Mouse (Mus musculus): ENCODE data around the gene Ndufs3.
A peak's percentile ranks its signal among the peaks of the same experiment; 100 is the strongest.

The Ndufs3 gene

DNA sequence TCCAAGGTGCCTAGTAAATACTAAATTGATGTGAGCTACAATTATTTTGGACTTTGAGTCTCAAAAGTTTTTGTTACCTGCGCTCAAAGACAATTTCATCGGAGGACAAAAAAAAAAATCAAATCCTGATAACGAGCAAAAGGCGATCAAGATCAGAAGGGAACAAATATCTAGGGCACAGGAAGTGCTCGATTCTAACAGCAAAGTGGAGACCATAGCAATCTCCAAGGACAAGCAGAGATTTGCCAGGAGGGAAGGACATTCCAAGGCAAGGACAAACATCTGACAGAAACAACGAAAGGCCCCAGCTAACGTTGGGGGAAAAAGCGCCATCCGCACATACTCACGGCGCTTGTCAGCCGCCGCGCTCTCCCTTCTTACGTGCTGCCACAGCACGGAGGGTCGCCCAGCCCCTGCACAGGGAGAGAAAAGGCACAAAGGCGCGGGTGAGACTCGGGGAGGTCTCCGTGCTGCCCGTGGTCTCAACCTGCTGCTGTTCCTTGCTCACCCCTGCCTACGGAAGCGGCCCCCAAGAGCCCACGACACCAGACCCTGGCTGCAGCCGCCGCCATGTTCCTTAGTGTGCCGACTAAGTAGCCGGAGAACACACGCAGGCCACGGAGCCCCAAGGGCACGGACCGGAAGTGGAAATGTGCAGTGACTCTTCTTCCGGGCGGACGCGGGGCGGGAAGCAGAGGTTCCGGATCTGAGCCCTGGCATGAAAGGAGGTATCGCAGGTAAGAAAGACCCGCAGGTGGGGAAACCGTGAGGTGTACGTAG is at the start of gene Ndufs3, which contains the start of gene Kbtbd4:
Gene Ndufs3 (minus strand): TSS at position 752 of the 780 bp plus-strand sequence.
Gene Kbtbd4 (plus strand): TSS at position 665 of the 780 bp plus-strand sequence.
- peak; percentile 91 for DNase-seq (ENCODE audit: low spot score)

DNA sequence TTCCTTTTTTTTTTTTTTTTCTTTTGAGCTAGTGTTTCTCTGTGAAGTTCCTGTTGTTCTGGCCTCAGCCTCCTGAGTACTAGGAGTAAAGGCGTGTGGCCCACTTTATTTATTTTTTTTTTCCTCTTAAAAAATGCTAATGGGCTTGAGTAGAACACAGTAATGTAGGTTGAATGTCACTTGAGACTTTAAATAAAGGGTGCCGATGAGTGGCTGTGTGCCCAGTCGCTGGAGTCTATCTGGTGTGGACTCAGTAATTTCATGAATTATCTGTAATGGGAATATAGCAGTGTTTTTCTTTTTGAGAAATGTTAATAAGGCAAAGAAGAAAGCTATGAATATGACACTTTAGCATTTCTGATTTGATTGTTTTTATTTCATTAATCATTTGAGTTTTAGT is 48.8 kb upstream of the Ndufs3 start:
- peak; percentile 51 for DNase-seq (ENCODE audit: low spot score)

DNA sequence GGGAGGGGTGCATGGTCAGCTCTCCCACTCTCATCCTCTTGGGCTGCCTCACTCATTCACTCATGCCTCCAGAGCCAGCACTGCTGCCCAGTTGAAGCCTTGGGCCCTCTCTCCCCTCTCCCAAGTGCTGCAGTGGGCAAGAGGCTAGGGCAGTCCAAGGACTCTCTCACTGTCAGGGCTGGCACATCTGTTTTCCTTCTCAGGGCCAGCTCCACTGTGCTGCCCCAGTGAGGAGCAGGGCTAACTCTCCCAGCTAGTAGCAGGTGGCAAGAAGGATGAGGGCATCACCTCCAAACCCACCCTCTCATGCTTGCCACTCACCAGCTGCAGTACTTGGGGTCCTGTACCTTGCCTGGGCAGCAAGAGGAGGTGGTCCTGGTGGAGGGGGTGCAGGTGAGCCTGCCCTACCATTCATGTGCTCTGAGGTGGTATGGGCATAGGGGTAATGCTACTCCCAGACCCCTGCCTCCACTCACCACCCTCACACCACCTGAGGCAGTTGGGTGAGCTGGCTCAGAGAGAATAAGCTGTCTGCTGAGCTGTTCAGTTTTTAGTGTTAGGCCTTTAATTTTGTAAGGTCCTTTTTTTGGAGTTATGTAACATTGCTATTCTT is 46.1 kb upstream of the Ndufs3 start:
- no peak for DNase-seq (ENCODE audit: low spot score)

DNA sequence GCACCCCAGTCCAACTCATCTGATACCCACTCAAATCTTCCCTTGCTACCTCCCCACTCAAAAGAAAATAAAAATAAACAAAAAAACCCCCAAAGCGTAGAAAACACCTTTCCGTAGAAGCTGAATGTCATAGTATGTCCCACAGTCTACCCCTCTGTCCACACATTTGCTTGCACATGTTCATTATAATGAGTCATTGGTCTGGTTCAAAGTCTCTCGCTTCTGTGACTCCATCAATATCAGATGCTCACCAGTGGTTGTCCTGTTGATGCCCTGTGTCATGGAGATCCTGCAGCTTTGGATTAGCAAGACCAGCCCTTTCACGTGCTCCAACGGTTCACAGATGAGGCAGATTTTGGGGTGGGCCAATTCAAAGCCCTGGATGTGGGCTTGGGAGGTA is 45.5 kb upstream of the Ndufs3 start:
- DNase-seq (ENCODE audit: low spot score): no peak

DNA sequence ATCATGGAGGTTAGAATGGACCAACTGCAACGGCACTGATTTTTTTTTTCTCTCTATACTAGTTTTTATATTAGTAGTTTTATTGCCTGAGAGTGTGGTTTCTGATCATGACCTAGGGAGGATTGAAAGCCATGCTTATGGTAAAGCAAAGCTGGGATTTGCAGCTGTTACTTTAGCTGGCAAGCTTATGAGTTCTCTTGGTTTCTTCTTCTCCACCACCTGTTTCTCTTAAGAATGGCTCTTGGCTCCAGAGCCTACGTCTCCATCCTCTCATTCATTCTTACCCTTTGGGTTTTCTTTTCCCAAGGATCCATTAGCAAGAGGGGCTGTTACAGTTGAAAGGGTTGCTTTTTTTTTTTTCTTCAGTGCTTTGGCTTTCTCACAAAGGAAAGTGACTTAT is 37.1 kb upstream of the Ndufs3 start:
- DNase-seq (ENCODE audit: low spot score): no peak

DNA sequence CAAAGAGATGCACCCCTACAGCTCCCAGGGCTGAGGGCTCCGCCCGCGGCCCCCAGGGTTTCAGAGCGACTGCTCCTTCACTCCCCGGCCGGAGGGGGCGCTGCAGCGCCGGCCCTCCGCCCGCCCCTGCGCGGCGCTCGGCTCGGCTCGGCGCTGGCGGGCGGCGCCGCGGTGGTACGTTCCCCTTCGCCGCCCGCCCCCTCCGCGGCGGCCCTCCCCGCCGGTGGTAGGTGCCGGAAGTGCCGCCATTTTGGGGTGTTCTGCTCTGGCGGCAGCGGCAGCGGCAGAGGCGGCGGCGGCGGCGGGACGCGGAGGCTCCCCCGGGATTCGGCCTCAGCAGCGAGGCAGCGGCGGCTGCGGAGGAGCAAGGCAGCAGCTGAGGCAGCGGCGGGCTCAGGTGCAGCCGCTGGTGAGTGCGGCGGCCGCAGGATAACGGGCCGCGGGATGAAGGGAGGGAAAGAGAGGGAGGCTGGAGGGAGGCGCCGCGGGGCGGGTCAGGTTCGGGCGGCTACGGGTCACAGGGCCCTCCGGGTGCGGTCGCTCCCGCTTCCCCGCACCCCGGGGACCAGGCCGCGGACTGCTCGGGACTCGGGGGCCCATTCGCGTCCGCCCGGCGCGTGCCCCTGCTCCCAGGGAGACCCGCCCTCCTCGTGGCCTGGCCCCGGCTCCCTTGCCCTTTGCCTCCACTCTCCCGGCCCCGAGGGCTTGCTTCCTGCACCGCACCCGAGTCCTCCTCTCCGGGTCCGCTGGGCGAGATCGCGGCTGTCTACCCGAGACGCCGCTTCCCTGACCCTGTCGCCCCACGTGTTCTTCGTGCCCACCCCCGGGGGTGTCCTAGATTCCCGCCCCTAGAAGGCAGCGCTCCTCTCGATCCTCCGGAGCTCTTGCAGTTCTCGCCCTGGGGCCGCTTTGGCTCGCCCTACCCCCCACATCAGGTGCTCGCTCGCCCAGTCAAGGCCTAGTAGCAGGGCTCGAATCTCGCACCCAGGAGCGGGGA is 35.9 kb upstream of the Ndufs3 start, which contains the start of gene Celf1:
Gene Celf1 (plus strand): TSS at position 150 of the 997 bp plus-strand sequence.
- DNase-seq (ENCODE audit: low spot score): peak; percentile 79

DNA sequence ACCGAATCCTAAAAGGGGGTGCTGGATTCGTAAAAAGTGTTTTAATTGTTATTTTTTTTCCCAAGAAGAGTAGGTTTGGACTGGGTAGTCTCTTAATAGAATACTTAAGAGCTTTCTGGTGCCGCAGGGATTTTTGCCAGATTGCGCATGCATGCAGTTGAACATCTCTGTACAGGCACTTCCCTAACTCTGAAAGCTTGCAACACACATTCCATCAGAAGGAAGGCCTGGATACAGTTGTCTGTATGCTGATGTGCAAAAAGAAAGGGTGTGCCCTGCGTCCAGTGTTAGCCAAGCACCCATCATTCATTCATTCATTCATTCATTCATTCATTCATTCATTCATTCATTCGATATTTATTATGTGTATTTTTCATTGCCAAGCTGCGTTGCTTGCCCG is 35.1 kb upstream of the Ndufs3 start:
- DNase-seq (ENCODE audit: low spot score): peak; percentile 28

DNA sequence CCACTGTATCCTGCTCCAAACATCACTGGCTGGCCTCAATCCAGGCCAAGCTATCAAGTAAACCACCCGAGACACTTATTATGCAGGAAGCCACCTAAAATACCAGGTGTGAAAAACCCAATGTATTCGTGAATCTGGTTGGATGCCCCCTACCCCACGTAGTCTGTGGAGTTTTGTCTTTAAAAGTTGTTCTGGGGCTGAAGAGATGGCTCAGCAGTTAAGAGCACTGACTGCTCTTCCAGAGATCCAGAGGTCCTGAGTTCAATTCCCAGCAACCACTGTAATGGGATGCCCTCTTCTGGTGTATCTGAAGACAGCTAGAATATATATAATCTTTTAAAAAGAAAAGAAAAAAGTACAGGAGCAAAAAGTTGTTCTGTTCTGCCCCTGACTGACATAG is 33.7 kb upstream of the Ndufs3 start:
- DNase-seq (ENCODE audit: low spot score): no peak

DNA sequence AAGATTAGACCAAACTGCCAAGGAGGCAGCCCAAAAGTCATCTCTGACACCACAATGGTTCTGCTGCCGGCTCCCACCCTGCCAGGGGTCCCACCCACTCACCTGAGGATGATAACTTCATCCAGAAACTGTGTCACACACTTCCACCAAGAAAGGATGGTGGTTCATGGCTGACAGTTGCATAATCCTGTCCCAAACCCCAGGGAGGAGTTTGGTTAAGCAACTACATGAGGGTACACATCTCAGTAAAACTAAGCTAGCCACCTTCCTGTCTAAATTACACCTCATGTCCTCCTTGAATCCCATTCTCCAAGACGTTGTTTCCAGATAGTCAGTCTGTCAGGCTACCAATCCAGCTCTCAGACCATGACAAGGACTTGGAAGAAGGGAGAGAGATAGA is 27.6 kb upstream of the Ndufs3 start:
- DNase-seq (ENCODE audit: low spot score): no peak

DNA sequence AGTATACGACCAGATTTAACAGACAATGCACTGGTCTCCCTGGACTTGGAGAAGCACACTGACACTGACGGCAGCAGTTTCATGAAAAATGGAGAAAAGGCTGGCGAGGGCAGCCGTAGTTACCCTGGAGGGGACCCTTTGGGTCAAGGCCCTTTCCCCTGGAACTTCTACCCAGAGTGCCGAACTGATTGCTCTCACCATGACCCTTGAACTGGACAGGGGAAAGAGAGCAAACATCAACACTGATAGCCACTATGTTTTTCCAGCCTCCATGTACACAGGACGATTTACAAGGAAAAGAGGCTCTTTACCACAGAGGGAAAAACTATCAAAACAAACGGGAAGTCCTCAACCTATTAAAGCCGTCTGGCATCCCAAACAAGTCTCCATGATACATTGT is 27.2 kb upstream of the Ndufs3 start:
- DNase-seq (ENCODE audit: low spot score): no peak

DNA sequence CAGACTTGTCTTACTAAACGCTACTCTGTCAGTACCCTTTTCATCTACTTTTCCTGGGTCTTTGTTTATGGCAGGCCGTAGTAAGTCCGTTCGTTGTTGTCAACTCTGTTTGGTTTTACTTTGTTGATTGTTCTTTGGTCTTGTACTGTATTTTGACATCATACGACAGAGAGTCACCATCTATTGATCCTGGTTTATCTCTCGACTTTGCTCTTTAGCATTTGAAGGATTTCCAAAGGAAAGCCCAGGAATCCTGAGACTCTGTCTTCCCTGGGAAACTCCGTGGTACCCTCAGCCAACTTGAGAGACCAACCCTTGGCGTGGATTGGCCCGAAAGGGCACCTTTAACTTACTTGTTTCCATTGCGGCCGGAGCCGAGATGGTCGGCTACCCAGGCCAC is 23.9 kb upstream of the Ndufs3 start:
- DNase-seq (ENCODE audit: low spot score): no peak

DNA sequence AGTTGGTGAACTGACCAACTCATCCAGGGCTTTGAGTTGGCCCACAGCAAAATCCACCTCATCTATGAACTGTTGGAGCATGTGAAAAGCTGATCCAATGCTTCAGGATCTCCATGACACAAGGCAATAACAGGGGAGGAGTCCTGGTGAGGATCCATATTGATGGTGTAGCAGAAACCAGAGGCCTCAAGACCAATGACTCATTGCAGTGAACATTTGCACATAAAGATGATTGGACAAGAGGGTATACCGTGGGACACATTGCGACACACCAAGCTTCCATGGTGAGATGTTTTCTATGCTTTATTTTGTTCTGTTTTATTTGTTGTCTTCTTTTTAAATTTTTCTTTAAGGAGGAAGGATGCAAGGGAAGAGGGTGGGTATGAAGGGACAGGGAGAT is 18.0 kb upstream of the Ndufs3 start:
- no peak for DNase-seq (ENCODE audit: low spot score)

DNA sequence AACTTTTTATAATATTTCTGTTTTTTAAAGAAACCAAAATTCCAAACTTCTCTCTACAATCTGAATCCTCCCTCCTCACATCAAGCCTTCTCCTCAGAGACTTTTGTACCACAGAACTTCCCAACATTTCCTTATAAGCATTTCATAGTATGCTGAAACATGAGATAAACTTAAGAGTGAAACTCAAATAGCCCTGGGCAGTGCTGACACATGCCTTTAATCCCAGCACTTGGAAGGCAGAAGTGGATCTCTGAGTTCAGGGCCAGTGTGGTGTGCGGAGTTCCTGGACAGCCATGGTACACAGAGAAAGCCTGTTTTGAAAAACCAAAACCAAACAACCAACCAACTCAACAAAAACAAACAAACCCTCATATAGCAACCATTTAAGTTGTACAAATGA is 16.6 kb upstream of the Ndufs3 start:
- no peak for DNase-seq (ENCODE audit: low spot score)

DNA sequence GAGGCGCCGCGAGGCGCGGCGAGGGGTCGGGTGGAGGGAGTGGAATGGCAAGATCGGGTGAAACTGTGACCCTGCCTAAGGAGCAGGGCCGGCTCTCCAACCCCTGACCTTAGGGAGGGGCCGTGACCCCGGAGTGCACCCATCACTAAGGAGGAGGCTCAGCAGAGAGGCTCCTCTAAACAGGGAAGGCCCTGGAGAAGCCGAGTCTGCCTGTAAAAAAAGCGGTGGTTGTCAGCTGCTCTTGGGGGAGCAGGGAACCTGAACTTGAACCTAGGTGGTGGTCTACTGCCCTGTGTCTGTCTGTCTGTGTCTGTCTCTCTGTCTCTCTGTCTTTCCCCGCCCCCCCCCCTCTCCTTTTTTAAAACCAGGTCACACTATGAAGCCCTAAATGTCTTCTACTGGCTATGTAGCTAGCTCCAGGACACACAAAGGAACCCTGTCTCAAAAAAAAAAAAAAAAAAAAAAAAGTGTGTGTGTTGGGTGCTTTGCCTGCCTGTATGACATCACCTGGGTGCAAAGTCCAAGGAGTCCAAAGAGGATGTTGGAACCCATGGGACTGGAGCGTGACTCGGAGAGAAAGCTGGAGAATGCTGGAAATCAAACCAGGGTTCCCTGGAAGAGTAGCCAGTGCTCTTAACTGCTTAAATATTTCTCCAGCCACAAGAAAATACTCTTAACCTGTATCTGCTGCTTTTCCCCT is 13.5 kb upstream of the Ndufs3 start:
- DNase-seq (ENCODE audit: low spot score): no peak

DNA sequence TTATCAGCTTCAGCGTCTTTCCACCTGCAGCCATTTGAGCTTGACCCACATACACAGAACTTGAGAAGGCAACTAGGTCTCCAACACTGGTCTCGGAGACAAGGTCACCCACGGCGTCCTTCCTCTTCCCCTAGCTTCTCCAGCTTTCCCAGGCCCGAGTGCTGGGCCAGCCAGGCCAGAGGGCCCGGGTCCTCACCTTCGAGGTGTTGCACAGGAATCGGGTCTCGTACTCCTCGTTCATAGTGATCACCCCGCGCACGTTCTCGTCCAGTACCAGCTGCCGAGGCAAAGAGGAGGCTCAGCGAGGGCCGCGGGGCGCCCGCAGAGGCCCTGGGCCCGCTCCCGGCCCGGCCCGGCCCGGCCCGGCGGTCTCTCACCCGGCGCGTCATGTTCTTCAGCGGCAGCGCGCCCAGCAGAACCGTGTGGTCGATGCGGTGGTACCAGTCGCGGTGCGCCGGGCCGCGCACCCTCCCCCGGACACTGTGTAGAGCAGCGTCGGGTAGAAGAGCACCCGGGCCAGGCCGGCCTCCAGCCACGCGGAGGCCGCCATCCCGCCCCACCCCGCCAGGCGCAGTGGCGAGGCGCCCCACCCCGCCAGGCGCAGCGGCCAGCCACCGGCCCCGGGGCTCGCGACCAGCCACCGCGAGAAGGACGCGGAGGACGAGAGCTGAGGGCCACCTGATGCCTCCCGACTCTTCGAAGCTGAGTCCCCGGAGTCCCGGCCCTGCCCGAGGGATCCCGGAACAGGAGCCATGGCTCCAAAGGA is 12.8 kb upstream of the Ndufs3 start:
- DNase-seq (ENCODE audit: low spot score): peak; percentile 66

DNA sequence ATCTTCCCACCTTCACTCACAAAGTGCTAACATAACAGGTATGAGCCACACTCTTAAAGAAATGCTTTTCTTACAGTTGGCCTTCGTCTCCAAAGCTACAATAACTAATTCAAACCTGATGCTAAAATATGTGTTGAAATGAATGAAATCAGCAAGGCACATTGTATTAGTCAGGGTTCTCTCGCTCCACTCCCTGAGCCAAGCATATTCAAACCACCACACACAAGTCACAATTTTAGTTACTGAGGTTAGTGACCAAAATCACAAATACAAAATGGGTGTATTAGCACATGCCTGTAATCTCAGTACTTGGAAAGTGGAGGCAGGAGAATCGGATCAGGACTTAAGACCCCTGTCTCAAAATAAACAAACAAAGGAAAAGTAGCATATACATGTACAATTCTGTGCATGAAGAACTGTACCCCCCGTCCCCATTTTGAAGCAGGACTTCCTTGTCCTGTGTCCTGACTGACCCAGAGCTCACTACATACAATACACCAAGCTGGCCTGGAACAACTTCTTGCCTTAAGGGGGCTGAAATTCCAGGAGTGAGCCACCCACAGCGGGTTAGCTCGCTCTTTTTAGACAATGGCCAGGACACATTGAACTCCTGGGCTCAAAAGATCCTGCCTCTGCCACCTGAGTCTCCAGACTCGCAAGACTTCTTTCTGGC is 12.1 kb upstream of the Ndufs3 start:
- DNase-seq (ENCODE audit: low spot score): peak; percentile 35

DNA sequence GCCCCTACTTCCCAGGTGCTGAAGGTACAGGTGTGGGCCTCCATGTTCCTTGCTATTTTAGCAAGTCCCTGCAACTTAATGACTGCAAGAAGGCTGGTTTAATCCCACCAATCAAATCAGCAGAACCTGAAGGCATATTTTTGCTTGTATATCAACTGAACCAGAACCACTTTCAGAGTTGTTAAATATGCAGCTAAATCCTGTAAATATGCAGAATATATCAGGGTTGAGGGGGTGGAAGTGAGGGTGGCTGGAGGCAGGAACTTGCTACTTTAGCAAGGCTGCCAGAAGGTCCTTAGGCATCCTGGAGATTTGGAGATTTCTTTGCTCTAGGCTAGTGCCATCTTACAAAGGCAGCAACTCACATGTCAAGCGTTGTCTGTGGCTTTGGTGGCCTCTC is 10.9 kb upstream of the Ndufs3 start:
- DNase-seq (ENCODE audit: low spot score): no peak

DNA sequence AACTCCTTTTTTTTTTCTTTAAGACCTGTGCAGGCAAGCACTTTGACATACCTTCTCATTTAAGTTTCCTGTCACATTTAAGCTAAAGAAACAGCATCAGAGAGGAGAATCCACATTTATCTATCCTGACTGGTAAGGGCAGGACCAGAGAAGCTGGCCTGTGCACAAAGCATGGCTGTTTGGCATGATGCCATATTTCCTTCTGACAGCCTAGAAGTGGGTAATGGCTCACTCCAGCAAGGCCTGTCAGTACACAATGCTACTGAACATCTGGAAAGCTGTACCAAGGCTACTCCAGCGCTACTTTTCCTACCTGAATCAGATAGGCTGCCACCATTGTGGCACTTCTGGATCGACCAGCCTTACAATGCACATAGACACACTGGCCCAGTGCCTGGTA is 9.0 kb upstream of the Ndufs3 start:
- peak; percentile 79 for DNase-seq (ENCODE audit: low spot score)

DNA sequence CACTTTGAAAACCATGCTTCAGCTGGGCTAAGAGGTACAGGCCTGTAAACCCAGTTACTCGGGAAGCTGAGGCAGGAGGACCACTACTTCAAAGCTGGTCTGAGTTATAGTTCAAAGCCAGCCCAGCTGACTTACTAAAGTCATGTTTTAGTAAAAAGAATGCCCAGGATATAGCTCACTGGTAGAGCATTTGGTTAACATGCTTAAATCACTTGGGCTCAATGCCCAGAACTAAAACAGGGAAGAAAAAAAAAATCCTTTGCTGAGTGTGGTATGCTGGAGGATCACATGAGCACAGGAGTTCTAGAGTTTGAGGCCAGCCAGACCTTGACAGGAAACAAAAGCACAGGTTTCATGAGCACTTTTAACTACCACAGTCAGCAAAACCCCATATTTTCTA is 7.0 kb upstream of the Ndufs3 start:
- peak; percentile 47 for DNase-seq (ENCODE audit: low spot score)

DNA sequence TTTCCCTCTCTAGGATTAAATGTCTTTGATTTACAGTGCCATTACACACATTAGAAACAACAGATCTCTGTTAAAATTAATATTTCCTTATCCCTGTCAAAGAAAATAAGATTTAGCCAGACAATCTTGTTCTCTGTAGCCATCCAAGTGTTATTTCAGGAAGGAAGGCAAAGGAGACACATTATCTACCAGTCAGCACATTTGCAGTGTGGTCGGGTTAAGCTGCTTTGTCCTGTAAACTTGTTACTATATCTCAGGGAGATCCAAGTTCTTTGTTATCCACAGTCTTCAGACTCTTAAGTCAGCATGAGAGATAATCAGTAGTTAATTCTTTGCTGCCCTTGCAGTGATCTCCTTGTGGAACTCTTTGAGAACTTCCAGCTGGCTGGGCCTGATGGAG is 6.2 kb upstream of the Ndufs3 start:
- DNase-seq (ENCODE audit: low spot score): no peak
